Mouse (Mus musculus) heart, postnatal 0 days (tissue): ENCODE measurements around the gene Ccdc82.

ENCODE experiments used
- CTCF ChIP-seq: IDR thresholded peaks from 2 replicates; pipeline ENCODE4 v1.5.1; 2016; ENCODE audit warnings: antibody characterized with exemption, control low read depth, low read depth
- EP300 ChIP-seq: IDR thresholded peaks from 2 replicates; pipeline ENCODE4 v1.6.1; 2016; ENCODE audit warnings: antibody characterized with exemption, low read depth

GRCm38 (mm10) chr9:13300041-13300441 is 53.3 kb downstream of the Ccdc82 start:
- no peak for TF ChIP-seq CTCF
- no peak for TF ChIP-seq EP300
